Mouse (Mus musculus) left cerebral cortex, postnatal 25 days (tissue): ENCODE measurements around the gene Gm3500. TPM values are rescaled to one million over a fixed set of nuclear protein-coding genes. Genes with fewer than 3 reads are reported as not detected.
"Not testable (repeated sequence)": the region's sequence is repeated elsewhere in the genome, so short reads cannot be mapped to it uniquely, and the experiment has no call there.

ENCODE experiments used
- DNase-seq, 2 experiments: peaks; one replicate each; pipeline ENCODE4 v3.0.0; 2022; ENCODE audit warnings: low spot score in 2 of 2, mixed read lengths in 1 of 2
- intact Hi-C: fragments of 180-260 bp; cut with DNase I; formaldehyde crosslinking; loops from one replicate; pipeline ENCODE4 v1.15.1; 2025
- total RNA-seq, 2 experiments: library from RNA; stranded (reverse); gene quantifications; 2 replicates each; pipeline ENCODE4 v1.2.3; 2021

Gm3500 gene
- total RNA-seq = not detected

- intact Hi-C loops, DNase-seq: not testable (repeated sequence)
Observed at GRCm38 (mm10) chr14:5388949-5389348, at the start of gene Gm3500. TSS of gene Gm3500 (minus strand) at chr14:5389049.

DNA sequence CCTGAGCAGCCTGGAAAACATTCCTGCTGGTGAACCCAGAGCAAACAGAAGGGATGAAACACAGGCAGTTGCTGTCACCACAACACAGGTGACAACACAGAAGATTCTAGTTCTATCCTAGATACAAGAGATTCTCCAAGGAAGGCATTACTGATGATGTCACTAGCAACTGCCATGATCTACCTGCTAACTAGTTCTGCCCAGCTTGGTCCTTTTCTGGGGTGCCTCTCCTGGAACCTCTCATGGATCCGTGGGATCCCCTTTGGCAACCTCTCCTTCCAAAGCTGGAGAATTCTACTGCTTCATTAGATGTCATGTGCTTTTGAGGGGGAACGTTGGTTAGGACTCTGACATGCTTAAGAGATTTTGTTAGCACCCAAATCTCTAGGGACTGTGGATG is 54.0 kb downstream of the Gm3500 start, which contains the start of gene Gm3542:
TSS of gene Gm3542 (minus strand) at position 101 of the 400 bp plus-strand sequence.
- intact Hi-C loops, DNase-seq: not testable (repeated sequence)

Other genes starting within 250 kb of the Gm3500 start
- not detected for gene Gm3317, start 224.5 kb downstream of the Gm3500 start, total RNA-seq
- gene Gm8271, start 203.3 kb downstream of the Gm3500 start, total RNA-seq = not detected
- gene Gm3526, start 128.5 kb downstream of the Gm3500 start, total RNA-seq = not detected
- gene Gm3542, start 54.1 kb downstream of the Gm3500 start, total RNA-seq = not detected
- 1 to 10 TPM; 2.2 to 2.8 TPM for gene Gm3194, start 66.4 kb upstream of the Gm3500 start, total RNA-seq
- not detected for gene Gm8246, start 88.8 kb upstream of the Gm3500 start, total RNA-seq
- not detected for gene Gm3187, start 95.2 kb upstream of the Gm3500 start, total RNA-seq
- 1 to 10 TPM; 1.2 to 1.4 TPM for gene Gm3488, start 112.6 kb upstream of the Gm3500 start, total RNA-seq
- gene Gm3532, start 149.4 kb upstream of the Gm3500 start, total RNA-seq = not detected
- not detected for gene Gm8265, start 244.0 kb upstream of the Gm3500 start, total RNA-seq